Mouse (Mus musculus) heart, adult 2 months (tissue): Measurements from ENCODE around the gene Nat8f4.

ENCODE experiments used
- CTCF ChIP-seq: fragments of 200-600 bp; IDR thresholded peaks from 2 replicates; pipeline ENCODE4 v1.8.1; 2022; ENCODE audit warnings: antibody characterized with exemption, mild to moderate bottlenecking, moderate library complexity
- EP300 ChIP-seq: fragments of 200-500 bp; IDR thresholded peaks from 2 replicates; pipeline ENCODE4 v1.6.1; 2011; ENCODE audit warnings: low read depth, low read length, control low read depth; ENCODE audit not compliant: insufficient read depth

- TF ChIP-seq CTCF (no peak), EP300 (no peak)
Measured at GRCm38 (mm10) chr6:85916596-85916995, 11.9 kb upstream of the Nat8f4 start.
